Mouse (Mus musculus): ENCODE data around the gene Crkl.

Crkl gene

DNA sequence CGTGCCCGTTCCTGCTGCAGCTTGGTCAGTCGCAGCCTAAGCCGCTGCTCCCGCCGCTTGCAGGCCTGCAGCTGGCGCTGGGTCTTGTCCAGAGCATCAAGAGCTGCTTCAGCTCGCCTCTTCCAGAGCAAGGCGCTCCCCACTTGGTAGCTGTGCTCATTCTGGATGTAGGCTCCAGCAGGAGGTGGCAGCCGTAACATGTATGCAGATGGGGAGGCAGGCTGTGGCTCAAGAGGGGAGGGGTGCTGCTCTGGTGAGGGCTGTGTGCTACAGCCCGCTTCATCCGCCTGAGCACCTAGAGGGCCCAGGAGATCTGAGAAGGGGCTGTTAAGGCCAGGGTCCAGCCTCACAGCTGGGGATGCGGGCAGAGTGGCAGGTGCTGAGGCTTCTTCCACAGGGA lies 76.5 kb downstream of the Crkl start:
- DNase-seq (ENCODE audit: low spot score in 2 of 2), result no peak

DNA sequence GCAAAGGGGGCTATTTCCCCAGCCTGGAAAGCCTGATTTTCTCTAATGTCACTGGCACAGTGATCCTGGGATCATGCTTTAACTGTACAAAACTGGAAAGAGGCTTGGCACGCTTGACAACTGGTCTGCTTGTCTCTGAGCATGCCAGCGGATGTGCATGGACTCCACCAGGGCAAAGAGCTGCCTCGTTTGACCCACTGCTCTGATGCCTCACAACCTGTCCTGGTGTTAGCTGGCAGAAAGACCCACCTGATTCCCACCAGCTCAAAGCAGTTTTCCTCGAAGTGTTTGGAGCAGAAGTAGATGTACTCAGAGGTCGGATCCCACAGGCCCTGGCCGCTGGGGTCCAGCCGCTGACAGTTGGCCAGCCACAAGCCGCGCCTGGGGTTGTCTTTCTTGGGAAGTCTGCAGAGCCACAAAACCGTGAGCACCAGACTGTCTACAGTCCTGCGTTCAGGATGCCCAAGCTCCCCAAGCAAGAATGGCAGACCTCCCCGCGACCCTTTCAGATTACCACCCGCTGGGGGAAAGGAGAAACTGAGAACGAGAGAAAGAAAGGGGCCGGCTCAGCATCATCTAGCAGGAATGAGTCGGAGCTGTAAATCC lies 78.3 kb downstream of the Crkl start:
- no peak for DNase-seq (ENCODE audit: low spot score in 2 of 2)

DNA sequence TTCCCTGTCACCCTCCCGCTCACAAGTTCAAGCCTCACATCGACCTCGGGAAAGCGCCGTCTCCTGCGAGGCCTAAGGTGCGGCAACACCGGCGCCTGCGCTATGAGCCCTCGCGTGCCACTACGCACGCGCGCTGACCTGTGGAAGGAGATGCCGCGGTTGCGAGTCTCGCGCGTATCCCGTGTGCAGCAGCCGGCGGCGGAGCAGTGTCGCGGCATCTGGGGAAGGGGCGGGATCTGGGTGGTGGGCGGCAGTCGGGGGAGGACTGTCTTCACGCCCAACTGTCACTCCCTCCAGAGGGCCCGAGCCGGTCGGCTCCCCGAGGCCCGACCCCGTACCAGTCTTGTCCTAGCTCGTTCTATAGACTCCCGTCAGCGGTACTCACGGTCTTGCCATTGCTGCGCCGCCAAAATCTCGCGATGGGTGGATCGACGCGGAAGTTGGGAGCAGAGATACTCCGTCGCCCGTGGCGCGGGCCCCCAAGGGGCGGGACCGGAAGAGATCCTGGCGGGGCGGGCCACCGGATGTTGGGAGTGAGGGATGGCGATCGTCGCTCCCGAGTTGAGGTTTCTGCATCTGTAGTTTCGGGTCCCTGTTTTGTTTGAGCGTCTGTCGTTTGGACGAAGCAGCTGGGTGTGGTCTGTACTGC lies 79.0 kb downstream of the Crkl start, which contains the start of gene Thap7:
Gene Thap7, minus strand, starts transcription at position 497 of the 649 bp plus-strand sequence.
- peak; percentile 93 to 95 for DNase-seq (ENCODE audit: low spot score in 2 of 2)

DNA sequence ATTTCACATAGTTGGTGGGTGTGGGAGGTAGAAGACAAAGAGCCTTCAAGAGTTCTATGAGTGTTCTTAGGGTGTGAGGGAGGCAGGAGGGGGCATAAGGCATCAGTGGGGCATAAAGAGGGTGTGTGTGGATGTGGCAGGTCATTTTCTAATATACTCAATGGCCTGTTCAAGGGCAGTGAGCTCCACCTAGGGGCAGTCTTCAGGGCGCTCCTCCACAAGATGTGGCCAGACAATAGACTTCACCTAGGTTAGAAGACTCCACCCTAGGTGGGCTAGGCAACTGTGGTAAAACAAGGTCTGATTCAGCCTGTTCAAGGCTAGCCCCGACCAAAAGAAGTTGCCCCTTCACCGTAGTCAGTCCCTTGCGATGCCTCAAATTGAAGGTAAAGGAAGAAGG lies 80.5 kb downstream of the Crkl start:
- DNase-seq (ENCODE audit: low spot score in 2 of 2), result no peak

- no peak for DNase-seq (ENCODE audit: low spot score in 2 of 2)
Observed at GRCm38 (mm10) chr16:17532676-17533329, 81.0 kb downstream of the Crkl start.

DNA sequence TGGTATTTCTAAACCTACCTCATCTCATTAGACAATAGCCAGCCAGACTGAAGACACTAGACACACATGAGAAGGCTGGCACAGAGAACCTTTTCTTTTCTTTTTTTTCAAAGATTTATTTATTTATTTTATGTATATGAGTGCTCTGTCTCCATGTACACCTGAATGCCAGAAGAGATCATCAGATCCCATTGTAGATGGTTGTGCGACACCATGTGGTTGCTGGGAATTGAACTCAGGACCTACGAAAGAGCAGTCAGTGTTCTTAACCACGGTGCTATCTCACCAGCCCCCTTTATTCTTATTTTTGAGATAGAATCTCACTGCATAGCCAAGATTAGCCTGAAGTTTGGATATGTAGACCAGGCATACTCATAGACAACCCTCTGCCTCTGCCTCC lies 84.8 kb downstream of the Crkl start:
- no peak for DNase-seq (ENCODE audit: low spot score in 2 of 2)

Measured in heart, adult 9 months (tissue).